Mouse (Mus musculus): ENCODE results near the gene Hoxc11. TPM values are rescaled to one million over a fixed set of nuclear protein-coding genes. Genes with fewer than 3 reads are reported as not detected.

Gene Hoxc11
- polyA plus RNA-seq, 1 experiment: 1.2 TPM

DNA sequence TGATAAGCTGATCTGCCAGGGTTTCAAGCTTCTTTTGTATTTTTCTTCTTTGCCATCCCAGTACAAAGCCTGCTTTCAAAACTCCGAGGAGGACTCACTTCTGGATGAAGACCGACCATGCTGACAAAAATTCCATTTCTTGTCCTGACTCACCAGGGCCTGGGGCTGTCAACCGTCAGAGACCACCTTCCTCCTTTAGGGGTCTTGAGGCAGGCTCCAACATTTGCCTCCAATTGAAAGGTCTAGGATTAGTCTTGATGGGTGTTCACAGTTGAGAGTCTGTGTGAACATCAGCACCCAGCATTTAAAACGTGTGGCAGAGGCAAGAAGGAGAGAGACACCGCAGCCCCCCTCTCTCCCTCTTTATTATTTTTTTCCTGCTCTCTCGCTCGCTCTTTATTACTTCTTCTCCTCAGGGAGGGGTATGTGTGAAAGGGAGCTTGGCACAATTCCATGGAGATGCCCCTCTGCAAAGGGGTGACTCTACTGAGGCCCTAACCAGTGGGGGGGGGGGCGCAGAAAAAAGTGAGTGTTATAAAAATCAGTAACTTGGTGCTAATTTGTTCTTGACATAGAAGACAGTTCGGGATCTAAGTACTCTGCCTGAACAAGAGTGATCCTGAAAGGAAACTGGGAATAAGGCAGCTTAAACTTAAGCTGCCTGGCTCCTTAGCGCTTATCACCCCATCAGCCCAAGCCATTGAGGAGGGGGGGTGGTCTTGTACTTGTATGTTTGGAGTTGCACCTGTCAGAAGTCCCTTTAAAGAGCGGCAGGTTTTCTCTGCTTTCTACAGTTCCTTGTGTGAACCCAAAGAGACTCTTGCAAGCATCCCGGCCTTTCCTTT, 34.7 kb upstream of the Hoxc11 start:
- TF ChIP-seq CTCF (IDR thresholded peaks at IDR 0.05; ENCODE audit: borderline replicate concordance, insufficient read depth, low read length) (no peak), POLR2A (IDR thresholded peaks at IDR 0.05; ENCODE audit: low read depth, low read length) (no peak)
- Histone ChIP-seq H3K27ac (ENCODE audit: insufficient read depth, low read length) (no peak overlapping the region), H3K4me3 (ENCODE audit: insufficient read depth, low read length) (no peak overlapping the region; the same call in 1 of the 2 replicates), H3K4me1 (ENCODE audit: control insufficient read depth, insufficient read depth, low read length) (no peaks in the 10 kb centered on the region)

DNA sequence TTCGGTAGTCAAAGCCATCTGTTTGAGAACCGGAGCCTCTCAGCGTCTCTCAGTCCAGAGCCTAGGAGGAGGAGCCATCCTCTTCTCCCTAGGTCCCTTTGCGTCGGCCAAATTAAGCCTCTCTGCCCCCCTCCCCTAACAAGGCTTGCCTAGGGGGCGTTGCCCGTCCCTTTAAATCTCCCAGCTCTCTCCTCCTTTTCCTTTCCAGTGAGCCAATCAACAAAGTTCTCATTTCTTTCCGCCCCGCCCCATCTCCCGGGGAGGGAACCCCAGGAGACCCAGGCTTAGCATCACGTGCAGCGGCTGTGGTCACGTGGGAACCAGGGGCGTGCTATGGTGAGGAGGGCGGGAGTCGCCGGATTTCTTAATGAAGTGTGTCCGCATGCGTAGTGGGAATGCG, 33.6 kb upstream of the Hoxc11 start:
- Histone ChIP-seq H3K4me3 (ENCODE audit: insufficient read depth, low read length) (no peak overlapping the region), H3K4me1 (ENCODE audit: control insufficient read depth, insufficient read depth, low read length) (no peaks in the 10 kb centered on the region), H3K27ac (ENCODE audit: insufficient read depth, low read length) (no peak overlapping the region)
- TF ChIP-seq POLR2A (IDR thresholded peaks at IDR 0.05; ENCODE audit: low read depth, low read length) (no peak), CTCF (IDR thresholded peaks at IDR 0.05; ENCODE audit: borderline replicate concordance, insufficient read depth, low read length) (no peak)

DNA sequence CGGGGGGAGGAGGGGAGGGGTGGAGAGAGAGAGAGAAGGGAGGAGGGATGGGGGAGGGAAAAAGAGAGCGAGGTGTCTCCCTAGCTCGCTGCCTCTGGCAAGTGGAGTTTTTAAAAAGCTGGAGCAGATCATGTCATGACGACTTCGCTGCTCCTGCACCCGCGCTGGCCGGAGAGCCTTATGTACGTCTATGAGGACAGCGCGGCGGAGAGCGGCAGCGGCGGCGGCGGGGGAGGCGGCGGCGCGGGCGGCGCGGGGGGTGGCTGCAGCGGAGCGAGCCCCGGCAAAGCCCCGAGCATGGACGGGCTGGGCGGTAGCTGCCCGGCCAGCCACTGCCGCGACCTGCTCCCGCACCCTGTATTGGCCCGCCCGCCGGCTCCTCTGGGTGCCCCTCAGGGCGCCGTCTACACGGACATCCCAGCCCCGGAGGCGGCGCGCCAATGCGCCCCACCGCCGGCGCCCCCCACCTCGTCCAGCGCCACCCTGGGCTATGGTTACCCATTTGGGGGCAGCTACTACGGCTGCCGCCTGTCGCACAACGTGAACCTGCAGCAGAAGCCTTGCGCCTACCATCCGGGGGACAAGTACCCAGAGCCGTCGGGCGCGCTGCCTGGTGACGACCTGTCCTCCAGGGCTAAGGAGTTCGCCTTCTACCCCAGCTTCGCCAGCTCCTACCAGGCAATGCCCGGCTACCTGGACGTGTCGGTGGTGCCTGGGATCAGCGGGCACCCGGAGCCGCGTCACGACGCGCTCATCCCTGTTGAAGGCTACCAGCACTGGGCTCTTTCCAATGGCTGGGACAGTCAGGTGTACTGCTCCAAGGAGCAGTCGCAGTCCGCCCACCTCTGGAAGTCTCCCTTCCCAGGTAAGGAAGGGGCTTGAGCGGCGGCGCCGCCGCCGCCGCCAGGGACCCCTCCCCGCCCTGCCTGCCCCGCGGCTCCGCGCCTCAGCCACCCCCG, 32.9 kb upstream of the Hoxc11 start, which contains the start of gene Hoxc13:
TSS of gene Hoxc13 (plus strand) at position 51 of the 959 bp plus-strand sequence.
- TF ChIP-seq POLR2A (IDR thresholded peaks at IDR 0.05; ENCODE audit: low read depth, low read length) (no peak), CTCF (IDR thresholded peaks at IDR 0.05; ENCODE audit: borderline replicate concordance, insufficient read depth, low read length) (no peak)
- Histone ChIP-seq H3K4me1 (ENCODE audit: control insufficient read depth, insufficient read depth, low read length) (no peaks in the 10 kb centered on the region), H3K4me3 (ENCODE audit: insufficient read depth, low read length) (no peak within 1 kb of the TSS; the same call in 1 of the 2 replicates), H3K27ac (ENCODE audit: insufficient read depth, low read length) (no peak within 1 kb of the TSS)

DNA sequence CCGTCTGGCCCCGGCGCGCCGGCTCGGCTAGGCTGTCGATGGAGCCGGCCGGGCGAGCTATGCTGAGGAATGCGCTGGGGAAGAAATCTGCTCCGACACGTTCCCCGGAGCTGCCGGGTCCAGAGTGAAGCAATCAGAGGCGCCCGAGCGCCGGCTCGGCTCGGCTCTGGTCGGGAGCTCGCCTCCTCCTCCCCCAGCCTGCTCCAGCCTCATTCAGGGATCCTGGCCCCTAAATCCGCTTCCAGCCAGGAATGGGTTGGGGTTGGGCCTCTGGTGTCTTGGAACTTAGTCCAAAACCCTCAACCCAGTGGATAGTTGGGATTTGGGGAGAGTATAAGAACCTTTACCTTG, 32.2 kb upstream of the Hoxc11 start:
- Histone ChIP-seq H3K4me1 (ENCODE audit: control insufficient read depth, insufficient read depth, low read length) (no peaks in the 10 kb centered on the region), H3K27ac (ENCODE audit: insufficient read depth, low read length) (no peak overlapping the region), H3K4me3 (ENCODE audit: insufficient read depth, low read length) (no peak overlapping the region)
- TF ChIP-seq POLR2A (IDR thresholded peaks at IDR 0.05; ENCODE audit: low read depth, low read length): no peak
- TF ChIP-seq CTCF (IDR thresholded peaks at IDR 0.05; ENCODE audit: borderline replicate concordance, insufficient read depth, low read length): no peak

DNA sequence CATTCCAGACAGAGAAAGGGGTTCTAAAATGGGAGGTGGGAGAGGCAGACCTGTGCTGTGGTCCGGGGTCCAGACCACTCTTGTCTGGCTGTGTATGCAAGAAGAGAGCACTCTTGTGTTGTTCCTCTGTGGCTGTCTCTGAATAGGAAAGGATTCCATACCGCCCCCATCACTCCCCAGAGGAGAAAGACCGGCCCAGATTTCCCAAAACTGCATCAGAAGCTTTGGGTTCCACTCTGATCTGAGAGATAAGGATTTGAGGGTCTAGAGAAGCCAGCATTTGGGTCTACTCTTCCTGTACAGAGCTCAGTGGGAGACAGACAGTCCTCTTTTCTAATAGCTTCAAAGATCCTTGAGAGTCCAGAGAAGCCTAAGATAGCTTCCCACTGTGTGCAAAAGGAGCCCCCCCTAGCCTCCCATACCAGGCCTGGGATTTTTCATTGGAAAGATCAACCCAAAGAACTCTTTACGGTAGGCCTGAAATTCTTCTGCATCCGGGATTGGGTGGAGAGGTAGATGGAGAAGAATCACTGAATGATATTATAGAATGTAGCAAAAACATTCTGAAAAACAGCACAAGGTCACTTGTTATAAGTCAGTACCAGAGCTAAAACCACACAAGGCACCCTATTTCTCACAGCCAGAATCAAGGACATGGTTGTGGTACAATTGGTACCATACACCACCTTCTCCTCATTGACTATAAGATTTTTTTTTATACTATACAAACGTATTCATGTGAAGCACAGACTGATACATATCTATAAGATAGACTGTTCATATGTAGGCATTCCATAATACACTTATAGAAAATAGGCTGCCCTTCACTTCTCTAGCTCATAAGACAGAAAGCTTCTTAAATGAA, 31.4 kb upstream of the Hoxc11 start:
- H3K27ac ChIP-seq (ENCODE audit: insufficient read depth, low read length): no peak overlapping the region
- no peaks in the 10 kb centered on the region for H3K4me1 ChIP-seq (ENCODE audit: control insufficient read depth, insufficient read depth, low read length)
- TF ChIP-seq POLR2A (IDR thresholded peaks at IDR 0.05; ENCODE audit: low read depth, low read length): no peak
- TF ChIP-seq CTCF (IDR thresholded peaks at IDR 0.05; ENCODE audit: borderline replicate concordance, insufficient read depth, low read length): no peak
- no peak overlapping the region for H3K4me3 ChIP-seq (ENCODE audit: insufficient read depth, low read length)

DNA sequence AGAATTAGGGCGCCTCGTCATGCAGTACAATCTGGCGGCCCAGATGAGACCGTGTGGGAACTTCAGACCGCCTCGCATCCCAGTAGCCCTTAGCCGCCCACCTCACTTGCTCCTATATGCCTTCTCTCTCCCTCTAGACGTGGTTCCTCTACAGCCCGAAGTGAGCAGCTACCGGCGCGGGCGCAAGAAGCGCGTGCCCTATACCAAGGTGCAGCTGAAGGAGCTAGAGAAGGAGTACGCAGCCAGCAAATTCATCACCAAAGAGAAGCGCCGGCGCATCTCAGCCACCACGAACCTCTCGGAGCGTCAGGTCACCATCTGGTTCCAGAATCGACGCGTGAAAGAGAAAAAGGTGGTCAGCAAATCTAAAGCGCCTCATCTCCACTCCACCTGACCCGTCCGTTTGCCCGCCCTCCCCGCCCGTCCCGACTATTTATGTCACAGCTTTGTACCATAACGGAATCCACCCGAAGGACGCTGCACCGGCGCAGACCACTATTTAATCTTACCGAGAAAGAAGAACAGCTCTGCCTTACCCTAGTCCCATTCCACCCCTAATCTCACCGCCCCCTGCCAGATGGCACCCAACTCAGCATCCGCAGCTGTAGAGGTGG, 27.1 kb upstream of the Hoxc11 start:
- H3K27ac ChIP-seq (ENCODE audit: insufficient read depth, low read length): no peak overlapping the region
- TF ChIP-seq POLR2A (IDR thresholded peaks at IDR 0.05; ENCODE audit: low read depth, low read length): no peak
- TF ChIP-seq CTCF (IDR thresholded peaks at IDR 0.05; ENCODE audit: borderline replicate concordance, insufficient read depth, low read length): no peak
- no peak overlapping the region for H3K4me3 ChIP-seq (ENCODE audit: insufficient read depth, low read length)
- no peaks in the 10 kb centered on the region for H3K4me1 ChIP-seq (ENCODE audit: control insufficient read depth, insufficient read depth, low read length)

DNA sequence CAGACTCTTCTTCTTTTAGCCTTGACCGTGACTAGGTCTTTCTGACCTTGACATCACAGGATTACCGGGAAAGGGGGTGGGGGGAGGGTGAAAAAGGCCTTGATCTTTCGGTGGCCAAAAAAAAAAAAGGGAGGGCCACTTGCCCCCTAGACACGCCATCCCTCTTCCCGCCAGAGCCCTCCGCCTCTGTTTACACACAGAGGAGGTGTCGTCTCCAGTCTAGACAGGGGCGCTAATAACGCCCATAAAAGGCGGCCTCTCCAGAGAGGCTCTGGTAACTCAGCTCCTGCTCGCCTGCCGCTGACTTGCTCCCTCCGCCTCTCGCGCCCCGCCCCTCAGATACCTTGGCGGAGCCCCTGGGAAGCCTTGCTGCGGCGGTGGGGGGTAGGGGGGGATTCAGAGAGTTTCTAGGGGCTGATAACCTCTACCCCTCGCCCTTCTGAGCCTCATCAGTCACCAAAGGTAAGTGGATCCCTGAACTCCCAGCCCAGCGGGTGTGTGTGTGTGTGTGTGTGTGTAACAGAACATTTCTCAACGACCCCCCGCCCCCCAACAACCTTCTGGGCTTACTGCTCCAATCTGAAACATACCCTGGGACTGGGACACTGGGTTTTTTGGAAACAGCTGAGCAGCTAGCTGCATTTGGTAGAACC, 22.4 kb upstream of the Hoxc11 start:
- Histone ChIP-seq H3K4me3 (ENCODE audit: insufficient read depth, low read length) (no peak overlapping the region), H3K4me1 (ENCODE audit: control insufficient read depth, insufficient read depth, low read length) (no peaks in the 10 kb centered on the region), H3K27ac (ENCODE audit: insufficient read depth, low read length) (no peak overlapping the region)
- TF ChIP-seq CTCF (IDR thresholded peaks at IDR 0.05; ENCODE audit: borderline replicate concordance, insufficient read depth, low read length) (no peak), POLR2A (IDR thresholded peaks at IDR 0.05; ENCODE audit: low read depth, low read length) (no peak)

DNA sequence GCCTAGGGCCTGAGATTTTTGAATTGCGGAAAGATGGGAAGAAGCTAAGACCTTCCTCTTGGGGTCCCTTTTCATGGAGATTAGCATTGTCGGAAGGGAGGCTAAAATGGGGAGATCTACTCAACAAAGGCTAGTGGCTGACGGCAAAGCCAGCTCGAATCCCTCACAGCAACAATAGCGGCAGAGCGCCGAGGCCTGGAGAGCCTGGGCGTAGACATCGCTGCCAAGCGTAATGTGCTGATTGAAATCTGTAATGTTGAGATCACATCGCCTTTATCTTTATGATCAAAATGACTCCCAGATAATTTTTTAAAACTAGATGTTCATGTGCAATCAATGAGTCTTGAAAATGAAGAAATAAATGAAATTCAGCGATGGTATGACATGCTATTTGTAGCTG, 19.8 kb upstream of the Hoxc11 start:
- Histone ChIP-seq H3K4me1 (ENCODE audit: control insufficient read depth, insufficient read depth, low read length) (no peaks in the 10 kb centered on the region), H3K27ac (ENCODE audit: insufficient read depth, low read length) (no peak overlapping the region), H3K4me3 (ENCODE audit: insufficient read depth, low read length) (no peak overlapping the region)
- TF ChIP-seq POLR2A (IDR thresholded peaks at IDR 0.05; ENCODE audit: low read depth, low read length): no peak
- TF ChIP-seq CTCF (IDR thresholded peaks at IDR 0.05; ENCODE audit: borderline replicate concordance, insufficient read depth, low read length): no peak

All from embryonic fibroblast, embryonic 13.5 days (primary cell).